Mouse (Mus musculus): Measurements from ENCODE around the gene Dennd1a. TPM values are rescaled to one million over a fixed set of nuclear protein-coding genes. Genes with fewer than 3 reads are reported as not detected.

Dennd1a gene
- polyA plus RNA-seq, 2 experiments from 2014 or later, result 10.9 to 19.5 TPM

- no peak for ATAC-seq
Measured at GRCm38 (mm10) chr2:38162486-38162885, 124.7 kb downstream of the Dennd1a start.

DNA sequence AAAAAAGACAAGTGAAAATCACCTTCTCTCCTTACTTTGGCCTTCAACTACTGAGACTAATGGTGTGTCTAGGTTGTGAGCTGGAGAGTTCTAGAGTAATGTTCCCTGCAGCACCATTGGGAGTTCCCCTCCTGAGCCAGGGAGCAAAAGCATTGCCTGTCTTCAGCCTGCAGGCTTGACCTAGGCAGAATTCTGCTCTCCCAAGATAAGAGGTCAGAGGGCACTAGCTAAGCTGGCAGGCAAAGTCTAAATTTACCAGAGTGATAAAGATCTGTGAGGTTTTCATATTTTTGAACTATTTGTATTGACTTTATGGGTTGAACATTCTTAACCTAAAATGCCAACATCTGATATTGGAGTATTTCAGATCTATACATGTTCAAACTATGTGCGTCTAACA lies 125.7 kb downstream of the Dennd1a start:
- no peak for ATAC-seq

DNA sequence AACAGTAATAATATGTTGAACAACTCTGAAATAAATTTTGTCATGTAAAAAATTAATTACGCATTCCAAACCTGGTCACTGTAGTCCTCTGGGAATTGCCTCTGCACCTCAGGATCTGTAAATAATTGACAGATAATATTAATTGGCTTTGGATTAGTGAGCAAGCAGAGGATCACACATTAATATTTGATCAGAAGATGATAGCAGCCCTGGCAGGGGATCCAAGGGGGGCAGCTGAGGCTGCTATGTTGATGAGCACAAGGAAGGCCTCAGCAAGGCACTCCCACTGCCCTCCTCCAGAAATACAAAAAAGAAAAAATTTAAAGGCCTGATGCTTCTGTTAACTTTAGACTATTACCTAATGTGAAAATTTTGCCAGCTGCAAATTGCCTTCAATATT lies 127.5 kb downstream of the Dennd1a start:
- no peak for ATAC-seq

GRCm38 (mm10) chr2:38157002-38157401 lies 130.2 kb downstream of the Dennd1a start:
- no peak for ATAC-seq

- ATAC-seq, result no peak
Measured at GRCm38 (mm10) chr2:38156001-38156400, 131.2 kb downstream of the Dennd1a start.

DNA sequence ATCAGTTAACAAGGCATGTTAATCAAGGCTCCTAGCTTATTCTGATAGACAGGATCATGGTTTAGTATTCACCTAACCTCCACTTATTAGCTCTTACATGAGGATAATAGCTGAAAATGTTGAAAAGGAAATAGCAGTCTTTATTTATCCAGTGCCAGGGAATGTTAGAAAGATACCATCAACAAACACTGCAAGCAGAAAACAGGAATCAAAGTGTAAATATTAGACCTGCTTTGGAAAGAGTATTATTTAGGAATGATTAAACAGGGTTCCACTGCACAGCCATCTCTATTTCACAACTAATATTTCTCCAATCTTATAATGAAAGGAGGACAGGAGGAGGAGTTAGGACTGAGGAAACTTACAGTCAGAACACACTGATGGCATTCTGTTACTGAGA lies 142.4 kb downstream of the Dennd1a start:
- ATAC-seq, result no peak

GRCm38 (mm10) chr2:38144067-38144779 lies 143.0 kb downstream of the Dennd1a start:
- no peak for ATAC-seq

GRCm38 (mm10) chr2:38142905-38143304 lies 144.3 kb downstream of the Dennd1a start:
- ATAC-seq, result no peak

GRCm38 (mm10) chr2:38142210-38142609 lies 145.0 kb downstream of the Dennd1a start:
- ATAC-seq, result no peak

- no peak for ATAC-seq
Measured at GRCm38 (mm10) chr2:38139536-38139935, 147.7 kb downstream of the Dennd1a start.

DNA sequence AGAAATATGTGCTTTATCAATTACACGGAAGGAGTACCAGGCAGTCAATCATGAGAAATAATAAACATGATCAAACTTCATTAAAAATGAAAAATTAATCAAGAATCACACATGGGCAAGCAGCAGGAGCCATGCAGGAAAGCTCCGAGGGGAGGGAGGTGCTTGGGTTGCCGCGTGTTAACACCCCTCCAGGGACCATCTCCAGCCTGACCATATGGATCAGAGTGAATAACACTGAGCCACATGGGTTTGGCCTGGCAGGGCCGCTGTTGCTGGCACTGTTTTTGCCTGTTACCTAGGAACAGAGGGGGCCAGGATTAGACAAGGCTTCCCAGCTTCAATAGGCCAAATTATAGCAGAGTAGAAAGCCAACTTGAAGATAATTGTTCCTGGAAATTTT lies 150.1 kb downstream of the Dennd1a start:
- no peak for ATAC-seq

- ATAC-seq, result no peak
Measured at GRCm38 (mm10) chr2:38135427-38135826, 151.8 kb downstream of the Dennd1a start.

- no peak for ATAC-seq
Measured at GRCm38 (mm10) chr2:38133036-38133825, 154.0 kb downstream of the Dennd1a start.

DNA sequence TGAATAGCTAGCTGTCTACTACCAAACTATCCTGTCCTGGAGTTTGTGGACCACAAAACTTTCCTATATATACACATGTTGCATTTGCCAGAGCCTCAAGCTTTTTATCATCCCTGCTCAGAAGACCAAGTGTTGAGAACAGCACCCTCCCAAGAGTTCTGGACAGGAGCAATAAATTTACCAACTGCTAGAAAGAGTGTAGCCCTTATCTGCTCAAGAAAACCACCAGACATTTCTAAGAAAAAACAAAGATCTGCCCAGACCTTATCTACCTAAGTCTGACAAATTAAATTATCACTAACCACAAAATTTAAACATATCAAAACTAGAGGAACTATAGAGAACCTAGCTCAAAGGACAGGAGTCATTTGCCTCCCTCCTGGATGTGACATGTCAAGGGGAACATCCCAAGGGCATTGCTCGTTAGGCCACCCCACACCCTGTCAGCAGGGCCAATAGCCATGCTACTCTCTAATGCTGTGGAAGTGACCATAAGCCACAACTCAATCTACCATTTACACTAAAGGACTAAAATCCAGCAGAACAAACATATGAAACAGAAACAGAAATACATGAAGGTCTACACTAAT lies 154.9 kb downstream of the Dennd1a start:
- no peak for ATAC-seq

DNA sequence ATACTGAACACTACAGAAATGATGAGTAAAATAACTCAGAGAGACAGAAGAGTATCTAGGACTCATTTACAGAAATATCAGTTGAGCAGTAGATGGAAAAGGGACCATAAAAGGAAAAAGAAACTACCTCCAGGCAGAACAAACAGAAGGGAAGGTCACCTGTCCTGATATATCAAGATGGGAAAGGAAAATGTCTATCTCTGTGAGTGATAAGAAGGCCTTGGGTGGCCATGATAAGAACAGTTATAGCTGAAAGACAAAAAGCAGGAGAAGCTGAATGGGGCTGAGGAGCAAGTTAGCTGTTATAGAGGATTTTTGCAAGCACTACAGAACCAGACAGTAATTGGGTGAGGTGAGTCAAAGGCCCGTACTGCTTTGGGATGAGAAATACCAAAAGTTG lies 155.7 kb downstream of the Dennd1a start:
- ATAC-seq, result no peak

- no peak for ATAC-seq
Measured at GRCm38 (mm10) chr2:38129961-38130802, 157.0 kb downstream of the Dennd1a start.

DNA sequence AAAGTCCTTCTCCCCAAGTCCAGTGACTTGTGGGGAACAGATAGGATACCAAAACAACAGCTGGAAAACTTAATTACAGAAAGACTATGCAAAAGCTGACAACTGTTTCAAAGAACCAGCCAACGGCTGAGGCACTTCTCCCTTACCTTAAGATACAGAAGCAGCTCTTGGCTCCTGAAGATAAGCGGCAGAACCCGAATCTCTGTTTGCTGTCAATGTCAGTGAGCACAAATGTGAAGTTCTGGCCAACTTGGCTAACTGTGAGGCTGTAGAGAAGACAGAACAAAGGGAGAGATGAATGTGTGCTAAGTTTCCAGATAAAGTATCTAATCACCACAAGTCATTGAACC lies 160.8 kb downstream of the Dennd1a start:
- no peak for ATAC-seq

GRCm38 (mm10) chr2:38125671-38126382 lies 161.4 kb downstream of the Dennd1a start:
- no peak for ATAC-seq

DNA sequence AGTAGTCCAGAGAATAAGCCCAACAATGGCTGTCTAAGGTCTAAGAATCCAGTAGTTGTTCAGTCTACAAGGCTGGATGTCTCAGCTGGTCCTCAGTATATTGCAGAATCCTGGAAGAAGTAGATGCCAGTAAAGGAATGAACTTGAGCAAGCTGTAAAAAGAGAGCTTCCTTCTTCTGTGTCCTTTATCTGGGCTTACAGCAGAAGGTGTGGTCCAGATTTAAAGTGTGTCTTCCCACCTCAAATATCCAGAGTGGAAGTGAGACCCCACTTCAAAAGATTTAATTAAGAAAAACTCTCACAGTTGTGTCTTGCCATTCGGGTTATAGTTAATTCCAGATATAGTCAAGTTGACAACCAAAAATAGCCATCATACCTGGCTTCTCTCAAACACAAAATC lies 162.5 kb downstream of the Dennd1a start:
- ATAC-seq, result no peak

GRCm38 (mm10) chr2:38115000-38115399 lies 172.2 kb downstream of the Dennd1a start:
- no peak for ATAC-seq

- ATAC-seq, result no peak
Measured at GRCm38 (mm10) chr2:38111655-38112351, 175.4 kb downstream of the Dennd1a start.

GRCm38 (mm10) chr2:38108586-38108985 lies 178.6 kb downstream of the Dennd1a start:
- no peak for ATAC-seq

All from CD4-positive, CD25-positive, alpha-beta regulatory T cell, adult 4 months (primary cell).